Mouse (Mus musculus) liver, embryonic 14.5 days (tissue): Measurements from ENCODE around the gene Dgcr6.

Source experiments
- CTCF ChIP-seq: IDR thresholded peaks from 2 replicates; pipeline ENCODE4 v1.5.1; 2016; ENCODE audit warnings: antibody characterized with exemption, low read depth, control low read depth
- EP300 ChIP-seq: IDR thresholded peaks from 2 replicates; pipeline ENCODE4 v1.6.1; 2016; ENCODE audit warnings: antibody characterized with exemption, low read depth

DNA sequence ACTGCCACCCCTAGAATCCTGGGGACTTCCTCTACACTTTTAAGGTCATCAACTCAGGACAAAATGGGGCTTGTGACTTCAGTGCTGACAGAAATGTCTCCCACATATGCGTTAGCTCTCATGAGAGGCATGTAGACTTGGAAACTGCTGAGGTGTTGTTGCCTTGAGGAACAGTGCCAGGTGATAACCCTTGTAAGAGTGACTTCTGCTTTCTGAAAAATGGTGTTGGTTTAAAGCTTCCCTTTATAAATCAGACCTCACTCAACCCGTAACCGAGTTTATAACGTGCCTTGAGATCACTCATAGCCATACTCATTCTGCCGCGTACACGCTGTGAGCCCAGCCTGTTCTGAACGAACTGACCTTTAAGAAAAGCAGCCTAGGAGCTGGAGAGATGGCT is 4.6 kb upstream of the Dgcr6 start:
- TF ChIP-seq CTCF, result no peak
- no peak for TF ChIP-seq EP300
